Mouse (Mus musculus): ENCODE measurements around the gene Cnp. TPM values are rescaled to one million over a fixed set of nuclear protein-coding genes. Genes with fewer than 3 reads are reported as not detected.

Gene Cnp
- polyA plus RNA-seq, 1 experiment from 2014 or later: 53.2 TPM

- Histone ChIP-seq H3K27ac (replicated peaks) (no peak overlapping the region), H3K9ac (no peak overlapping the region), H3K36me3 (no peaks in the 10 kb centered on the region), H3K4me2 (no peak overlapping the region), H3K4me1 (replicated peaks) (peaks cover 14% of the 10 kb centered on the region), H3K4me3 (no peak overlapping the region), H3K9me3 (no peaks in the 10 kb centered on the region), H3K27me3 (no peaks in the 10 kb centered on the region)
- no peak for ATAC-seq (ENCODE audit: low read depth)
- 50% methylated on average over 6 of the region's 6 CpGs for WGBS
Measured at GRCm38 (mm10) chr11:100540966-100541365, 33.7 kb upstream of the Cnp start.

- no peak for ATAC-seq (ENCODE audit: low read depth)
- Histone ChIP-seq H3K4me2 (no peak overlapping the region), H3K4me3 (no peak overlapping the region), H3K4me1 (replicated peaks) (peaks cover 17% of the 10 kb centered on the region), H3K27ac (replicated peaks) (no peak overlapping the region), H3K9ac (no peak overlapping the region), H3K36me3 (no peaks in the 10 kb centered on the region), H3K27me3 (no peaks in the 10 kb centered on the region), H3K9me3 (no peaks in the 10 kb centered on the region)
- 96% methylated on average over 2 of the region's 2 CpGs for WGBS
Measured at GRCm38 (mm10) chr11:100541577-100541976, 33.1 kb upstream of the Cnp start.

GRCm38 (mm10) chr11:100544832-100545745 lies 29.6 kb upstream of the Cnp start, which contains the start of gene Ttc25:
Ttc25 (plus strand) TSS chr11:100545607.
- peak within 1 kb of the TSS; percentile 68 for H3K9ac ChIP-seq
- no peaks in the 10 kb centered on the region for H3K36me3 ChIP-seq
- H3K9me3 ChIP-seq: no peaks in the 10 kb centered on the region
- peak; percentile 94 for ATAC-seq (ENCODE audit: low read depth)
- peak within 1 kb of the TSS; percentile 48 for H3K4me3 ChIP-seq
- WGBS: 5% methylated on average over 28 of the region's 28 CpGs
- H3K4me2 ChIP-seq: peak within 1 kb of the TSS; percentile 81
- no peaks in the 10 kb centered on the region for H3K27me3 ChIP-seq
- H3K4me1 ChIP-seq (replicated peaks): peaks cover 17% of the 10 kb centered on the region
- H3K27ac ChIP-seq (replicated peaks): peak within 1 kb of the TSS; percentile 75

- H3K36me3 ChIP-seq: no peaks in the 10 kb centered on the region
- peak overlapping the region; percentile 75; the same call in 1 of the 2 replicates for H3K27ac ChIP-seq (replicated peaks)
- peak overlapping the region; percentile 68 for H3K9ac ChIP-seq
- 26% methylated on average over 7 of the region's 7 CpGs for WGBS
- H3K4me2 ChIP-seq: peak overlapping the region; percentile 81
- H3K4me3 ChIP-seq: peak overlapping the region; percentile 48
- peak; percentile 60 for ATAC-seq (ENCODE audit: low read depth)
- H3K27me3 ChIP-seq: no peaks in the 10 kb centered on the region
- no peaks in the 10 kb centered on the region for H3K9me3 ChIP-seq
- peaks cover 17% of the 10 kb centered on the region for H3K4me1 ChIP-seq (replicated peaks)
Measured at GRCm38 (mm10) chr11:100545746-100546085, 29.0 kb upstream of the Cnp start.

GRCm38 (mm10) chr11:100546955-100547354 lies 27.7 kb upstream of the Cnp start:
- WGBS: 89% methylated on average over 6 of the region's 6 CpGs
- H3K36me3 ChIP-seq: no peaks in the 10 kb centered on the region
- no peak for ATAC-seq (ENCODE audit: low read depth)

GRCm38 (mm10) chr11:100548141-100548540 lies 26.6 kb upstream of the Cnp start:
- no peaks in the 10 kb centered on the region for H3K36me3 ChIP-seq
- 81% methylated on average over 6 of the region's 6 CpGs for WGBS
- ATAC-seq (ENCODE audit: low read depth): no peak
- no peaks in the 10 kb centered on the region for H3K27me3 ChIP-seq
- no peaks in the 10 kb centered on the region for H3K9me3 ChIP-seq
- H3K27ac ChIP-seq (replicated peaks): no peak overlapping the region
- H3K4me1 ChIP-seq (replicated peaks): peaks cover 17% of the 10 kb centered on the region
- no peak overlapping the region for H3K4me2 ChIP-seq
- H3K4me3 ChIP-seq: no peak overlapping the region
- no peak overlapping the region for H3K9ac ChIP-seq

More at GRCm38 (mm10) chr11:100546955-100547354, 27.7 kb upstream of the Cnp start:
- no peaks in the 10 kb centered on the region for H3K27me3 ChIP-seq
- H3K4me3 ChIP-seq: no peak overlapping the region
- no peak overlapping the region for H3K9ac ChIP-seq
- H3K9me3 ChIP-seq: no peaks in the 10 kb centered on the region
- no peak overlapping the region for H3K4me2 ChIP-seq
- no peak overlapping the region for H3K27ac ChIP-seq (replicated peaks)
- H3K4me1 ChIP-seq (replicated peaks): peaks cover 17% of the 10 kb centered on the region

GRCm38 (mm10) chr11:100549466-100549865 lies 25.2 kb upstream of the Cnp start:
- no peaks in the 10 kb centered on the region for H3K9me3 ChIP-seq
- H3K4me2 ChIP-seq: no peak overlapping the region
- ATAC-seq (ENCODE audit: low read depth): no peak
- H3K27me3 ChIP-seq: no peaks in the 10 kb centered on the region
- H3K36me3 ChIP-seq: no peaks in the 10 kb centered on the region
- WGBS: 83% methylated on average over 8 of the region's 8 CpGs
- no peak overlapping the region for H3K4me3 ChIP-seq
- no peak overlapping the region for H3K9ac ChIP-seq
- peaks cover 17% of the 10 kb centered on the region for H3K4me1 ChIP-seq (replicated peaks)
- no peak overlapping the region for H3K27ac ChIP-seq (replicated peaks)

GRCm38 (mm10) chr11:100550101-100550500 lies 24.6 kb upstream of the Cnp start:
- ATAC-seq (ENCODE audit: low read depth): no peak
- Histone ChIP-seq H3K4me3 (no peak overlapping the region), H3K27me3 (no peaks in the 10 kb centered on the region), H3K9ac (no peak overlapping the region), H3K4me2 (no peak overlapping the region), H3K4me1 (replicated peaks) (peaks cover 10% of the 10 kb centered on the region), H3K27ac (replicated peaks) (no peak overlapping the region), H3K36me3 (no peaks in the 10 kb centered on the region), H3K9me3 (no peaks in the 10 kb centered on the region)
- 76% methylated on average over 6 of the region's 6 CpGs for WGBS

GRCm38 (mm10) chr11:100552842-100553241 lies 21.9 kb upstream of the Cnp start:
- H3K9ac ChIP-seq: no peak overlapping the region
- 85% methylated on average over 4 of the region's 4 CpGs for WGBS
- H3K27me3 ChIP-seq: no peaks in the 10 kb centered on the region
- no peaks in the 10 kb centered on the region for H3K9me3 ChIP-seq
- H3K36me3 ChIP-seq: no peaks in the 10 kb centered on the region
- no peak overlapping the region for H3K4me2 ChIP-seq
- H3K27ac ChIP-seq (replicated peaks): no peak overlapping the region
- no peak overlapping the region for H3K4me3 ChIP-seq
- ATAC-seq (ENCODE audit: low read depth): no peak
- no peaks in the 10 kb centered on the region for H3K4me1 ChIP-seq (replicated peaks)

GRCm38 (mm10) chr11:100555583-100555982 lies 19.1 kb upstream of the Cnp start:
- H3K27ac ChIP-seq (replicated peaks): no peak overlapping the region
- WGBS: 15% methylated on average over 11 of the region's 11 CpGs
- H3K27me3 ChIP-seq: no peaks in the 10 kb centered on the region
- H3K9me3 ChIP-seq: no peaks in the 10 kb centered on the region
- H3K36me3 ChIP-seq: no peaks in the 10 kb centered on the region
- no peak overlapping the region for H3K4me3 ChIP-seq
- peak overlapping the region; percentile 41 for H3K4me2 ChIP-seq
- no peaks in the 10 kb centered on the region for H3K4me1 ChIP-seq (replicated peaks)
- H3K9ac ChIP-seq: no peak overlapping the region
- ATAC-seq (ENCODE audit: low read depth): no peak; the same call in 1 of the 2 replicates

GRCm38 (mm10) chr11:100557563-100557962 lies 17.1 kb upstream of the Cnp start:
- no peak for ATAC-seq (ENCODE audit: low read depth)
- H3K4me2 ChIP-seq: no peak overlapping the region
- H3K4me3 ChIP-seq: no peak overlapping the region
- H3K4me1 ChIP-seq (replicated peaks): no peaks in the 10 kb centered on the region
- no peak overlapping the region for H3K9ac ChIP-seq
- 78% methylated on average over 3 of the region's 3 CpGs for WGBS
- H3K36me3 ChIP-seq: no peaks in the 10 kb centered on the region
- H3K9me3 ChIP-seq: no peaks in the 10 kb centered on the region
- no peaks in the 10 kb centered on the region for H3K27me3 ChIP-seq
- no peak overlapping the region for H3K27ac ChIP-seq (replicated peaks)

- no peak overlapping the region for H3K27ac ChIP-seq (replicated peaks)
- H3K4me1 ChIP-seq (replicated peaks): no peaks in the 10 kb centered on the region
- H3K9ac ChIP-seq: no peak overlapping the region
- 62% methylated on average over 7 of the region's 7 CpGs for WGBS
- H3K36me3 ChIP-seq: no peaks in the 10 kb centered on the region
- H3K27me3 ChIP-seq: no peaks in the 10 kb centered on the region
- H3K9me3 ChIP-seq: no peaks in the 10 kb centered on the region
- no peak for ATAC-seq (ENCODE audit: low read depth)
- H3K4me2 ChIP-seq: no peak overlapping the region
- H3K4me3 ChIP-seq: no peak overlapping the region
Measured at GRCm38 (mm10) chr11:100559476-100559875, 15.2 kb upstream of the Cnp start.

Data from neural tube, embryonic 13.5 days (tissue).